18 mouse cellular contexts compared by ENCODE assay signal in genomic region chrX:52221016-52221415, GRCm38 (mm10).
"Had no signal": no experiment of that assay in that cellular context is flagged by ENCODE, and none has a peak within 500 bp of the region (broad histone marks: within the 10 kb centered on the region; RNA-seq: fewer than 3 reads in every experiment).

No protein-coding gene starts in this region.

- H3K9ac ChIP-seq: liver, embryonic 14.5 days; lung, embryonic 15.5 days; midbrain, embryonic 12.5 days; neural tube, embryonic 13.5 days; neural tube, embryonic 15.5 days had no signal

- DNase-seq: lung, postnatal 14 days; midbrain, embryonic 14.5 days; retina, postnatal 1 day; right cerebral cortex, adult 18-20 months; right cerebral cortex, postnatal 25 days; right cerebral cortex, postnatal 4 days; spleen, adult 18-20 months; thymus, adult 18-20 months; thymus, postnatal 14 days; thymus, postnatal 36 days had no signal

- H3K9me3 ChIP-seq: lung, embryonic 15.5 days; midbrain, embryonic 10.5 days; midbrain, embryonic 12.5 days; neural tube, embryonic 13.5 days; neural tube, embryonic 15.5 days had no signal

- H3K4me3 ChIP-seq: lung, embryonic 15.5 days; midbrain, embryonic 10.5 days; midbrain, embryonic 12.5 days; myocyte; neural tube, embryonic 13.5 days; neural tube, embryonic 15.5 days had no signal

- H3K4me1 ChIP-seq: lung, embryonic 15.5 days; midbrain, embryonic 10.5 days; midbrain, embryonic 12.5 days; neural tube, embryonic 13.5 days; neural tube, embryonic 15.5 days had no signal

- H3K36me3 ChIP-seq: lung, embryonic 15.5 days; midbrain, embryonic 10.5 days; midbrain, embryonic 12.5 days; neural tube, embryonic 13.5 days; neural tube, embryonic 15.5 days had no signal

- H3K27me3 ChIP-seq: lung, embryonic 15.5 days; midbrain, embryonic 12.5 days; neural tube, embryonic 13.5 days; neural tube, embryonic 15.5 days had no signal

- ATAC-seq: midbrain, embryonic 16.5 days had no signal

- H3K4me2 ChIP-seq: lung, embryonic 15.5 days; midbrain, embryonic 12.5 days; neural tube, embryonic 13.5 days; neural tube, embryonic 15.5 days had no signal

- H3K27ac ChIP-seq: liver, embryonic 14.5 days; lung, embryonic 15.5 days; midbrain, embryonic 10.5 days; midbrain, embryonic 12.5 days; neural tube, embryonic 13.5 days; neural tube, embryonic 15.5 days had no signal
